In genomic region chr1:51107299-51107698, GRCm38 (mm10) we compare ENCODE assay signal across 16 mouse cellular contexts.
"Had no signal": no experiment of that assay in that cellular context is flagged by ENCODE, and none has a peak within 500 bp of the region (broad histone marks: within the 10 kb centered on the region; RNA-seq: fewer than 3 reads in every experiment).

No protein-coding gene starts in this region.

- H3K36me3 ChIP-seq: limb, embryonic 13.5 days; liver, embryonic 15.5 days; midbrain, embryonic 10.5 days; midbrain, embryonic 15.5 days; neural tube, embryonic 13.5 days; stomach, embryonic 15.5 days had no signal

- H3K9me3 ChIP-seq: limb, embryonic 13.5 days; liver, embryonic 15.5 days; midbrain, embryonic 10.5 days; midbrain, embryonic 15.5 days; neural tube, embryonic 13.5 days; stomach, embryonic 15.5 days had no signal

- H3K27ac ChIP-seq: limb, embryonic 13.5 days; liver, embryonic 15.5 days; midbrain, embryonic 10.5 days; midbrain, embryonic 15.5 days; neural tube, embryonic 13.5 days; stomach, embryonic 15.5 days had no signal

- H3K4me1 ChIP-seq: liver, embryonic 15.5 days; midbrain, embryonic 10.5 days; midbrain, embryonic 15.5 days; neural tube, embryonic 13.5 days; stomach, embryonic 15.5 days had no signal

- DNase-seq: kidney, postnatal 25 days; layer of hippocampus, adult 9-11 months; left cerebral cortex, postnatal 4 days; lung, adult 2 months; lung, postnatal 36 days; retina, postnatal 1 day; right cerebral cortex, postnatal 4 days; thymus, adult 2 months; thymus, postnatal 36 days had no signal

- H3K27me3 ChIP-seq: limb, embryonic 13.5 days; liver, embryonic 15.5 days; midbrain, embryonic 15.5 days; neural tube, embryonic 13.5 days; stomach, embryonic 15.5 days had no signal

- ATAC-seq: lung, postnatal 0 days; midbrain, embryonic 15.5 days had no signal

- H3K9ac ChIP-seq: limb, embryonic 13.5 days; liver, embryonic 15.5 days; midbrain, embryonic 15.5 days; neural tube, embryonic 13.5 days; stomach, embryonic 15.5 days had no signal

- H3K4me2 ChIP-seq: limb, embryonic 13.5 days; liver, embryonic 15.5 days; midbrain, embryonic 15.5 days; neural tube, embryonic 13.5 days; stomach, embryonic 15.5 days had no signal

- H3K4me3 ChIP-seq: limb, embryonic 13.5 days; liver, embryonic 15.5 days; midbrain, embryonic 10.5 days; midbrain, embryonic 15.5 days; neural tube, embryonic 13.5 days; stomach, embryonic 15.5 days had no signal
